Mouse (Mus musculus): ENCODE data around the gene Mrps23.

The Mrps23 gene

GRCm38 (mm10) chr11:88250568-88250967 lies 46.4 kb downstream of the Mrps23 start:
- DNase-seq (ENCODE audit: low spot score): no peak

GRCm38 (mm10) chr11:88251295-88251694 lies 47.1 kb downstream of the Mrps23 start:
- no peak for DNase-seq (ENCODE audit: low spot score)

- peak; percentile 85 for DNase-seq (ENCODE audit: low spot score)
Measured at GRCm38 (mm10) chr11:88251972-88252766, 48.0 kb downstream of the Mrps23 start.

GRCm38 (mm10) chr11:88252767-88253513 lies 48.8 kb downstream of the Mrps23 start:
- no peak for DNase-seq (ENCODE audit: low spot score)

GRCm38 (mm10) chr11:88253514-88254167 lies 49.5 kb downstream of the Mrps23 start:
- DNase-seq (ENCODE audit: low spot score): no peak

GRCm38 (mm10) chr11:88257700-88258099 lies 53.5 kb downstream of the Mrps23 start:
- DNase-seq (ENCODE audit: low spot score): no peak

- no peak for DNase-seq (ENCODE audit: low spot score)
Measured at GRCm38 (mm10) chr11:88258212-88258611, 54.0 kb downstream of the Mrps23 start.

- no peak for DNase-seq (ENCODE audit: low spot score)
Measured at GRCm38 (mm10) chr11:88260463-88260862, 56.3 kb downstream of the Mrps23 start.
